Mouse (Mus musculus): ENCODE data around the gene Gfm2. TPM values are rescaled to one million over a fixed set of nuclear protein-coding genes. Genes with fewer than 3 reads are reported as not detected.

Gfm2 gene
- total and polyA plus RNA-seq, 3 experiments: 25.7 to 34.1 TPM; not detected in 1

- H3K9ac ChIP-seq (ENCODE audit: control insufficient read depth, low read depth, low read length, poor library complexity, severe bottlenecking): no peak overlapping the region
- no peaks in the 10 kb centered on the region for H3K27me3 ChIP-seq (ENCODE audit: control insufficient read depth in 1 of 2, insufficient read depth in 2 of 2, low read length in 2 of 2)
- H3K36me3 ChIP-seq (ENCODE audit: control insufficient read depth in 1 of 2, insufficient read depth in 2 of 2, low read length in 2 of 2): peaks cover 0 to 8% of the 10 kb centered on the region in 2 experiments; a peak in 2 of 4 replicates
- no peaks in the 10 kb centered on the region for H3K4me1 ChIP-seq (ENCODE audit: control insufficient read depth in 1 of 2, insufficient read depth in 2 of 2, low read length in 2 of 2)
- H3K27ac ChIP-seq (ENCODE audit: control insufficient read depth, low read depth, low read length): no peak overlapping the region
- no peak overlapping the region for H3K4me3 ChIP-seq (ENCODE audit: control insufficient read depth in 1 of 2, insufficient read depth in 1 of 2, low read depth in 2 of 2, low read length in 2 of 2)
- H3K79me2 ChIP-seq (ENCODE audit: control insufficient read depth, insufficient read depth, low read length, poor library complexity): no peaks in the 10 kb centered on the region
- no peaks in the 10 kb centered on the region for H3K9me3 ChIP-seq (replicated peaks; ENCODE audit: insufficient read depth, low read length)
- DNase-seq (ENCODE audit: low read depth, low spot score): no peak
- TF ChIP-seq ZNF384 (IDR thresholded peaks at IDR 0.05; ENCODE audit: low read depth, low read length): no peak
- no peak for TF ChIP-seq ETS1 (IDR thresholded peaks at IDR 0.05; ENCODE audit: low read depth, low read length)
- TF ChIP-seq E2F4 (IDR thresholded peaks at IDR 0.05; ENCODE audit: borderline replicate concordance, low read depth, low read length): no peak
- TF ChIP-seq NELFE (IDR thresholded peaks at IDR 0.05; ENCODE audit: low read depth, low read length): no peak
- no peak for TF ChIP-seq EP300 (IDR thresholded peaks at IDR 0.05; ENCODE audit: low read depth in 1 of 2, low read length in 2 of 2)
- no peak for TF ChIP-seq MAFK (IDR thresholded peaks at IDR 0.05; ENCODE audit: borderline replicate concordance, low read depth, low read length)
Measured at GRCm38 (mm10) chr13:97176731-97177130, 39.0 kb downstream of the Gfm2 start.

GRCm38 (mm10) chr13:97178943-97179342 lies 41.2 kb downstream of the Gfm2 start:
- no peak overlapping the region for H3K9ac ChIP-seq (ENCODE audit: control insufficient read depth, low read depth, low read length, poor library complexity, severe bottlenecking)
- peaks cover 0 to 5% of the 10 kb centered on the region in 2 experiments; a peak in 2 of 4 replicates for H3K36me3 ChIP-seq (ENCODE audit: control insufficient read depth in 1 of 2, insufficient read depth in 2 of 2, low read length in 2 of 2)
- TF ChIP-seq USF2 (IDR thresholded peaks at IDR 0.05; ENCODE audit: borderline replicate concordance in 1 of 2, insufficient read depth in 1 of 2, low read depth in 1 of 2, low read length in 2 of 2): no peak
- TF ChIP-seq POLR2AphosphoS2 (IDR thresholded peaks at IDR 0.05; ENCODE audit: low read length): no peak
- TF ChIP-seq MAFK (IDR thresholded peaks at IDR 0.05; ENCODE audit: borderline replicate concordance, low read depth, low read length): no peak
- TF ChIP-seq NELFE (IDR thresholded peaks at IDR 0.05; ENCODE audit: low read depth, low read length): no peak
- TF ChIP-seq NRF1 (IDR thresholded peaks at IDR 0.05; ENCODE audit: insufficient read depth, low read depth, low read length, poor library complexity, severe bottlenecking): no peak
- TF ChIP-seq ZNF384 (IDR thresholded peaks at IDR 0.05; ENCODE audit: low read depth, low read length): no peak
- no peak for TF ChIP-seq MAX (IDR thresholded peaks at IDR 0.05; ENCODE audit: low read length)
- no peak for TF ChIP-seq TAL1 (IDR thresholded peaks at IDR 0.05; ENCODE audit: low read length)
- no peak for TF ChIP-seq EP300 (IDR thresholded peaks at IDR 0.05; ENCODE audit: low read depth in 1 of 2, low read length in 2 of 2)
- TF ChIP-seq UBTF (IDR thresholded peaks at IDR 0.05; ENCODE audit: borderline replicate concordance, insufficient read depth, low read depth, low read length): no peak
- no peak for TF ChIP-seq TCF12 (IDR thresholded peaks at IDR 0.05; ENCODE audit: low read depth, low read length)
- no peaks in the 10 kb centered on the region for H3K79me2 ChIP-seq (ENCODE audit: control insufficient read depth, insufficient read depth, low read length, poor library complexity)
- H3K27ac ChIP-seq (ENCODE audit: control insufficient read depth, low read depth, low read length): no peak overlapping the region
- H3K4me1 ChIP-seq (ENCODE audit: control insufficient read depth in 1 of 2, insufficient read depth in 2 of 2, low read length in 2 of 2): no peaks in the 10 kb centered on the region
- H3K4me3 ChIP-seq (ENCODE audit: control insufficient read depth in 1 of 2, insufficient read depth in 1 of 2, low read depth in 2 of 2, low read length in 2 of 2): no peak overlapping the region
- H3K27me3 ChIP-seq (ENCODE audit: control insufficient read depth in 1 of 2, insufficient read depth in 2 of 2, low read length in 2 of 2): no peaks in the 10 kb centered on the region
- no peaks in the 10 kb centered on the region for H3K9me3 ChIP-seq (replicated peaks; ENCODE audit: insufficient read depth, low read length)
- DNase-seq (ENCODE audit: low read depth, low spot score): no peak

Measured in MEL (cell line).